Mouse (Mus musculus) limb, embryonic 14.5 days (tissue): Measurements from ENCODE around the gene Ccnb1. TPM values are rescaled to one million over a fixed set of nuclear protein-coding genes. Genes with fewer than 3 reads are reported as not detected.

Experiments
- ATAC-seq: fragments of 200-750 bp; cut with Nextera tagmentation; 2 replicates; pipeline ENCODE4 v1.8.0; 2017; ENCODE audit warnings: low read depth, moderate number of reproducible peaks, moderate TSS enrichment; ENCODE audit not compliant: low FRiP score
- DNase-seq: peaks from one replicate; pipeline ENCODE4 v3.0.0-alpha.2; 2015; ENCODE audit warnings: low spot score
- H3K27ac ChIP-seq: fragments of 300-500 bp; sonication (generic); replicated peaks from 2 replicates; pipeline ENCODE4 v1.5.1; 2014; ENCODE audit warnings: low read depth, mild to moderate bottlenecking, low read length, moderate library complexity, mixed read lengths
- H3K27me3 ChIP-seq: fragments of 300-500 bp; sonication (generic); 2 replicates; pipeline ENCODE4 v1.6.1; 2014; ENCODE audit warnings: low read length, mixed read lengths; ENCODE audit not compliant: control insufficient read depth, insufficient read depth
- H3K36me3 ChIP-seq: fragments of 300-500 bp; sonication (generic); 2 replicates; pipeline ENCODE4 v1.6.1; 2014; ENCODE audit warnings: mild to moderate bottlenecking, low read length, moderate library complexity, mixed read lengths; ENCODE audit not compliant: control insufficient read depth, insufficient read depth
- H3K4me1 ChIP-seq: fragments of 300-500 bp; sonication (generic); 2 replicates; pipeline ENCODE4 v1.6.1; 2014; ENCODE audit warnings: antibody characterized with exemption, low read length, mixed read lengths; ENCODE audit not compliant: control insufficient read depth, insufficient read depth
- H3K4me2 ChIP-seq: fragments of 300-500 bp; sonication (generic); replicated peaks from 2 replicates; pipeline ENCODE4 v1.6.1; 2014; ENCODE audit warnings: low read depth, mild to moderate bottlenecking, low read length, moderate library complexity; ENCODE audit not compliant: severe bottlenecking
- H3K4me3 ChIP-seq: fragments of 300-500 bp; sonication (generic); replicated peaks from 2 replicates; pipeline ENCODE4 v1.5.1; 2014; ENCODE audit warnings: low read length
- H3K9ac ChIP-seq: fragments of 300-500 bp; sonication (generic); 2 replicates; pipeline ENCODE4 v1.6.1; 2014; ENCODE audit warnings: mild to moderate bottlenecking, low read depth, low read length, moderate library complexity; ENCODE audit not compliant: severe bottlenecking
- H3K9me3 ChIP-seq: fragments of 300-500 bp; sonication (generic); 2 replicates; pipeline ENCODE4 v1.6.1; 2016; ENCODE audit warnings: low read length; ENCODE audit not compliant: control insufficient read depth
- POLR2A ChIP-seq: fragments of 200-500 bp; IDR thresholded peaks from 2 replicates; pipeline ENCODE4 v1.8.0; 2012; ENCODE audit warnings: inconsistent platforms, mild to moderate bottlenecking, moderate library complexity, borderline replicate concordance; ENCODE audit not compliant: insufficient read depth, insufficient read length; ENCODE audit errors: extremely low read depth
- WGBS: fragments of 180-500 bp; shearing (Covaris S2); extraction: QIAGEN DNeasy Blood & Tissue Kit; methylation state at CpG from one replicate; pipeline ENCODE4 v1.1.7; 2014; 5-methylcytosine and 5-hydroxymethylcytosine counted together
- polyA plus RNA-seq, 2 experiments: library from polyadenylated mRNA; depleted of rRNA in 1 of 2; stranded (reverse) in 1 of 2; unstranded in 1 of 2; fragments of >200 nt; fragmentation: Nextera tagmentation in 1 of 2; extraction: Ambion mirVana in 1 of 2; gene quantifications; 2 replicates each; pipeline versions ENCODE4 v1.2.1 to v1.2.3; 2012 to 2014

The Ccnb1 gene
- polyA plus RNA-seq, 2 experiments: 131 to 193 TPM

DNA sequence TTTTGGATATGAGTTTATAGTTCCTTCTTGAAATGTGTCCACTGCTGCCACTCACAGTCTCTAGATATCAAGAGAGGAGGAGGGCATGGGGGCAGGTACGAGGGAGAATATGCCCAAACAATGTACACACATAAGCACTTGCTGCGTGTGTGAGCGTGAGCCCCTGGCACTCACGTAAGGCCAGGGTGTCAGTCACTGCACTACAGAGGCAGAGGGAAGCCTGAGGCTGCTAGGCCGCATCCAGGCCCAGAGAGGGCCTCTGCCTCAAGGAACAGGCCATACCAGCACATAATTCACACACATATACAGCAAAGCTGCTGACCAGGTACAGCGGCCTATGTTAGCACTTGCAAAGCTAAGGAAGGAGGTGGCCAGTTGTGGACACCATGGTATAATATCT, 44.8 kb upstream of the Ccnb1 start:
- Histone ChIP-seq H3K9ac (no peak overlapping the region), H3K27ac (no peak overlapping the region), H3K4me3 (0 out of 2 replicates have a peak overlapping the region, but pooled peaks have one; percentile 96), H3K4me1 (peaks cover 19% of the 10 kb centered on the region), H3K36me3 (peaks cover 19% of the 10 kb centered on the region), H3K27me3 (no peaks in the 10 kb centered on the region), H3K4me2 (peak overlapping the region; percentile 58), H3K9me3 (no peaks in the 10 kb centered on the region)
- DNase-seq (no peak), ATAC-seq (no peak)
- 90% methylated on average over 6 of the region's 6 CpGs for WGBS
- TF ChIP-seq POLR2A: no peak

GRCm38 (mm10) chr13:100825627-100826410, 39.4 kb upstream of the Ccnb1 start:
- Histone ChIP-seq H3K9me3 (no peaks in the 10 kb centered on the region), H3K4me1 (peaks cover 7% of the 10 kb centered on the region), H3K4me2 (no peak overlapping the region), H3K4me3 (no peak overlapping the region), H3K27ac (no peak overlapping the region), H3K9ac (no peak overlapping the region), H3K36me3 (peaks cover 67% of the 10 kb centered on the region), H3K27me3 (no peaks in the 10 kb centered on the region)
- 92% methylated on average over 9 of the region's 9 CpGs for WGBS
- ATAC-seq (no peak), DNase-seq (no peak)
- TF ChIP-seq POLR2A: no peak

- H3K4me3 ChIP-seq: no peak overlapping the region
- no peak for TF ChIP-seq POLR2A
- no peak overlapping the region for H3K27ac ChIP-seq
- H3K4me2 ChIP-seq: no peak overlapping the region
- no peaks in the 10 kb centered on the region for H3K9me3 ChIP-seq
- ATAC-seq (no peak), DNase-seq (no peak)
- H3K4me1 ChIP-seq: peaks cover 3% of the 10 kb centered on the region; the same call in 1 of the 2 replicates
- no peak overlapping the region for H3K9ac ChIP-seq
- no peaks in the 10 kb centered on the region for H3K27me3 ChIP-seq
- peaks cover 72% of the 10 kb centered on the region for H3K36me3 ChIP-seq
- 86% methylated on average over 3 of the region's 3 CpGs for WGBS
Observed at GRCm38 (mm10) chr13:100824916-100825315, 38.5 kb upstream of the Ccnb1 start.

DNA sequence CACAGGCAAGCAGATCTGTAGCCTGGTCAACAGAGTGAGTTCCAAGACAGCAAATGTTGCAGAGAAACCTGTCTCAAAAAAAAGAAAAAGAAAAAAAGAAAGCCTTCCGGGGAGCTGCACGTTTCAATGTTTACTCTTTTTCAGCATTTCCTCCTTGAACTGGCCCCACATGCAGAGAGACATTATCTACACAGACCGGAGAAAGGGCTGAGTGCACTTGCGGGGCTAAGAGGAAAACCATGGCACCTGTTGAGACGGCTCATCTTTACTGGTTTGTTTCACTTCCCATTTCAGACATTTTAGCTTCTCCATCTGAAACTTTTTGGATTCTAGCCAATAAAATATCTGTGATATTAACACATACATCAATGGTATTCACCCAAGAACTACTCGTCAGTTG, 37.9 kb upstream of the Ccnb1 start:
- Histone ChIP-seq H3K4me1 (no peaks in the 10 kb centered on the region), H3K36me3 (peaks cover 77% of the 10 kb centered on the region), H3K9me3 (no peaks in the 10 kb centered on the region), H3K4me3 (no peak overlapping the region), H3K9ac (no peak overlapping the region), H3K4me2 (no peak overlapping the region), H3K27me3 (no peaks in the 10 kb centered on the region), H3K27ac (no peak overlapping the region)
- TF ChIP-seq POLR2A: no peak
- no peak for ATAC-seq
- WGBS: 88% methylated on average over 6 of the region's 6 CpGs
- no peak for DNase-seq

GRCm38 (mm10) chr13:100823863-100824262, 37.5 kb upstream of the Ccnb1 start:
- no peak for ATAC-seq
- Histone ChIP-seq H3K4me2 (no peak overlapping the region), H3K4me3 (no peak overlapping the region), H3K9ac (no peak overlapping the region), H3K4me1 (no peaks in the 10 kb centered on the region), H3K9me3 (no peaks in the 10 kb centered on the region), H3K36me3 (peaks cover 80% of the 10 kb centered on the region), H3K27ac (no peak overlapping the region), H3K27me3 (no peaks in the 10 kb centered on the region)
- DNase-seq: no peak
- no peak for TF ChIP-seq POLR2A
- 98% methylated on average over 3 of the region's 3 CpGs for WGBS
